Mouse (Mus musculus): ENCODE results near the gene Lamb3.

DNA sequence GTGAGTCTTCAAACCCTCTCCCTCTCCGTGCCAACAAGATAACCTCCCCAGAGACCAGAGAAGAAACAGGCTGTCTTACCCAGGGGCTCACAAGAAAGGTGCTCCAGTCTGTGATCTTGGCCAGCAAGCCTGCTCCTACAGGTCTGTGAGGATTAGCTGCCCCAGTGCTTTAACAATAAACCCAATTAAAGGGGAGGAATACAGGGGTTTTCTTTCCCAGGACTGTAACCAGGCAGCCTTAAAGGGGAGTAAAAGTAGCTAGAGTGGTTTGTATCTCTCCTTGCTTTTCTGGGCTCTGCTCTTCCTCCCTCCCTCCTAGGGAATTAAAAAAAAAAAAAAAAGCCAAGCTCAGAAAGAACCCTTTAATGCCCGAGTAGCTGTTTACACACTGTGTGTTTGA is 162.6 kb downstream of the Lamb3 start, which contains the start of gene Camk1g:
- no peak for TF ChIP-seq POLR2A (IDR thresholded peaks at IDR 0.05; ENCODE audit: low read depth, low read length)
- TF ChIP-seq CTCF (IDR thresholded peaks at IDR 0.05; ENCODE audit: extremely low read depth, insufficient read depth, insufficient read length, insufficient replicate concordance), result no peak

Measured in spleen, adult 2 months (tissue).